Mouse (Mus musculus) liver, embryonic 15.5 days (tissue): Measurements from ENCODE around the gene Magea5. TPM values are rescaled to one million over a fixed set of nuclear protein-coding genes. Genes with fewer than 3 reads are reported as not detected.
"Not testable (repeated sequence)": the region's sequence is repeated elsewhere in the genome, so short reads cannot be mapped to it uniquely, and the experiment has no call there.

Source experiments
- ATAC-seq: fragments of 200-750 bp; cut with Nextera tagmentation; 2 replicates; pipeline ENCODE4 v1.8.0; 2017; ENCODE audit warnings: moderate number of reproducible peaks, mild to moderate bottlenecking, moderate library complexity; ENCODE audit not compliant: insufficient read depth
- H3K27ac ChIP-seq: fragments of 300-500 bp; sonication (generic); replicated peaks from 2 replicates; pipeline ENCODE4 v1.5.1; 2015; ENCODE audit warnings: mild to moderate bottlenecking, inconsistent platforms
- H3K27me3 ChIP-seq: fragments of 300-500 bp; sonication (generic); 2 replicates; pipeline ENCODE4 v1.6.1; 2015; ENCODE audit warnings: mild to moderate bottlenecking, inconsistent platforms
- H3K36me3 ChIP-seq: fragments of 300-500 bp; sonication (generic); replicated peaks from 2 replicates; pipeline ENCODE4 v1.6.1; 2015; ENCODE audit warnings: moderate library complexity, mild to moderate bottlenecking, inconsistent platforms
- H3K4me1 ChIP-seq: fragments of 300-500 bp; sonication (generic); replicated peaks from 2 replicates; pipeline ENCODE4 v1.6.1; 2015; ENCODE audit warnings: inconsistent platforms
- H3K4me2 ChIP-seq: fragments of 300-500 bp; sonication (generic); 2 replicates; pipeline ENCODE4 v1.6.1; 2015; ENCODE audit warnings: moderate library complexity, mild to moderate bottlenecking, inconsistent platforms
- H3K4me3 ChIP-seq: fragments of 300-500 bp; sonication (generic); replicated peaks from 2 replicates; pipeline ENCODE4 v1.5.1; 2015; ENCODE audit warnings: mild to moderate bottlenecking, inconsistent platforms
- H3K9ac ChIP-seq: fragments of 300-500 bp; sonication (generic); 2 replicates; pipeline ENCODE4 v1.6.1; 2015; ENCODE audit warnings: moderate library complexity, mild to moderate bottlenecking, inconsistent platforms
- H3K9me3 ChIP-seq: fragments of 300-500 bp; sonication (generic); replicated peaks from 2 replicates; pipeline ENCODE4 v1.6.1; 2016; ENCODE audit warnings: inconsistent platforms
- WGBS: fragments of 180-500 bp; shearing (Covaris S2); methylation state at CpG from one replicate; pipeline ENCODE4 v1.1.7; 2015; ENCODE audit warnings: mixed read lengths; ENCODE audit not compliant: insufficient replicate concordance; 5-methylcytosine and 5-hydroxymethylcytosine counted together
- polyA plus RNA-seq: library from polyadenylated mRNA; unstranded; fragments of >200 nt; fragmentation: Nextera tagmentation; extraction: Ambion mirVana; gene quantifications from 2 replicates; pipeline ENCODE4 v1.2.1, GENCODE M21; 2015

Magea5 gene
- not detected in 2 replicates for polyA plus RNA-seq

GRCm38 (mm10) chrX:155063045-155063444, at the start of gene Magea5:
Gene Magea5, minus strand, starts transcription at chrX:155063145.
- not testable (repeated sequence) for ATAC-seq, H3K9ac ChIP-seq, H3K36me3 ChIP-seq, H3K4me1 ChIP-seq, H3K27me3 ChIP-seq, H3K4me2 ChIP-seq, H3K27ac ChIP-seq, H3K9me3 ChIP-seq, H3K4me3 ChIP-seq
- WGBS, result 65% methylated on average over 16 of the region's 16 CpGs

GRCm38 (mm10) chrX:155098024-155098423, 35.1 kb upstream of the Magea5 start:
- no peak for ATAC-seq
- Histone ChIP-seq H3K27ac (no peak overlapping the region), H3K9ac (no peak overlapping the region), H3K4me2 (no peak overlapping the region), H3K4me3 (no peak overlapping the region), H3K4me1 (no peaks in the 10 kb centered on the region), H3K36me3 (no peaks in the 10 kb centered on the region), H3K27me3 (no peaks in the 10 kb centered on the region), H3K9me3 (no peaks in the 10 kb centered on the region)

- not testable (repeated sequence) for H3K9ac ChIP-seq, ATAC-seq, H3K4me2 ChIP-seq, H3K4me3 ChIP-seq, H3K27me3 ChIP-seq, H3K27ac ChIP-seq, H3K36me3 ChIP-seq, H3K4me1 ChIP-seq, H3K9me3 ChIP-seq
- 51% methylated on average over 4 of the region's 4 CpGs for WGBS
Measured at GRCm38 (mm10) chrX:155093566-155093965, 30.6 kb upstream of the Magea5 start, which contains the start of gene Magea2. Gene Magea2, minus strand, starts transcription at chrX:155093666.

GRCm38 (mm10) chrX:155089693-155090092, 26.7 kb upstream of the Magea5 start, which contains the start of gene Magea1:
Gene Magea1, minus strand, starts transcription at chrX:155089793.
- not testable (repeated sequence) for H3K9me3 ChIP-seq, H3K27ac ChIP-seq, H3K27me3 ChIP-seq, H3K36me3 ChIP-seq, H3K9ac ChIP-seq, H3K4me2 ChIP-seq, H3K4me3 ChIP-seq, ATAC-seq, H3K4me1 ChIP-seq
- WGBS, result 79% methylated on average over 1 of the region's 2 CpGs

Other genes starting within 250 kb of the Magea5 start
- gene Cldn34b1, start 172.9 kb downstream of the Magea5 start, polyA plus RNA-seq, result not detected in 2 replicates
- gene Magea6, start 127.2 kb downstream of the Magea5 start, polyA plus RNA-seq, result not detected in 2 replicates
- not detected in 2 replicates for gene Magea3, start 113.6 kb downstream of the Magea5 start, polyA plus RNA-seq
- gene Magea8, start 67.3 kb downstream of the Magea5 start, polyA plus RNA-seq, result not detected in 2 replicates
- gene Magea1, start 26.6 kb upstream of the Magea5 start, polyA plus RNA-seq, result not detected in 2 replicates
- gene Magea2, start 30.5 kb upstream of the Magea5 start, polyA plus RNA-seq, result not detected in 2 replicates
- not detected in 2 replicates for gene Cldn34b2, start 65.3 kb upstream of the Magea5 start, polyA plus RNA-seq
- gene Sat1, start 153.3 kb upstream of the Magea5 start, polyA plus RNA-seq, result 101 and 104 TPM in 2 replicates
- gene Acot9, start 199.3 kb upstream of the Magea5 start, polyA plus RNA-seq, result 10.9 and 12.0 TPM in 2 replicates